Mouse (Mus musculus) lung, postnatal 10 days (tissue): Measurements from ENCODE around the gene Gm10392.
"Not testable (repeated sequence)": the region's sequence is repeated elsewhere in the genome, so short reads cannot be mapped to it uniquely, and the experiment has no call there.

Experiments
- DNase-seq: peaks from one replicate; pipeline ENCODE4 v3.0.0; 2021

The Gm10392 gene

GRCm38 (mm10) chr11:77519043-77519442 is at the start of gene Gm10392:
Gm10392 (minus strand) TSS chr11:77519198.
- DNase-seq, result peak; percentile 65

GRCm38 (mm10) chr11:77545261-77545660 is 26.3 kb upstream of the Gm10392 start:
- DNase-seq, result no peak

- no peak for DNase-seq
These were observed 13.3 kb upstream of the Gm10392 start for GRCm38 (mm10) chr11:77532202-77532846.

- no peak for DNase-seq
These were observed 11.9 kb upstream of the Gm10392 start for GRCm38 (mm10) chr11:77530862-77531261.

- DNase-seq, result no peak
These were observed 10.6 kb upstream of the Gm10392 start for GRCm38 (mm10) chr11:77529644-77530043.

GRCm38 (mm10) chr11:77528420-77528819 is 9.4 kb upstream of the Gm10392 start:
- DNase-seq, result not testable (repeated sequence)

- DNase-seq, result no peak
These were observed 6.9 kb upstream of the Gm10392 start for GRCm38 (mm10) chr11:77525804-77526486.

- peak; percentile 63 for DNase-seq
These were observed 1.9 kb upstream of the Gm10392 start for GRCm38 (mm10) chr11:77520601-77521529.

GRCm38 (mm10) chr11:77518051-77518798 is 773 bp downstream of the Gm10392 start:
- no peak for DNase-seq

- no peak for DNase-seq
These were observed 2.2 kb downstream of the Gm10392 start for GRCm38 (mm10) chr11:77516553-77517425.

GRCm38 (mm10) chr11:77515637-77516552 is 3.1 kb downstream of the Gm10392 start, which contains the start of gene Trp53i13:
Trp53i13 (minus strand) TSS chr11:77515980.
- DNase-seq, result no peak

GRCm38 (mm10) chr11:77514832-77515636 is 4.0 kb downstream of the Gm10392 start, which contains the start of gene Abhd15:
Abhd15 (plus strand) TSS chr11:77515121.
- DNase-seq, result peak; percentile 91

GRCm38 (mm10) chr11:77514281-77514831 is 4.6 kb downstream of the Gm10392 start:
- no peak for DNase-seq

GRCm38 (mm10) chr11:77513811-77514170 is 5.2 kb downstream of the Gm10392 start:
- no peak for DNase-seq

GRCm38 (mm10) chr11:77512891-77513810 is 5.8 kb downstream of the Gm10392 start:
- peak; percentile 91 for DNase-seq

GRCm38 (mm10) chr11:77511336-77511735 is 7.7 kb downstream of the Gm10392 start:
- DNase-seq, result no peak

- DNase-seq, result peak; percentile 91
These were observed 10.7 kb downstream of the Gm10392 start for GRCm38 (mm10) chr11:77508068-77509021.
